Mouse (Mus musculus): Measurements from ENCODE around the gene Hvcn1. TPM values are rescaled to one million over a fixed set of nuclear protein-coding genes. Genes with fewer than 3 reads are reported as not detected.

Gene Hvcn1
- polyA plus RNA-seq, 1 experiment = 174 TPM

DNA sequence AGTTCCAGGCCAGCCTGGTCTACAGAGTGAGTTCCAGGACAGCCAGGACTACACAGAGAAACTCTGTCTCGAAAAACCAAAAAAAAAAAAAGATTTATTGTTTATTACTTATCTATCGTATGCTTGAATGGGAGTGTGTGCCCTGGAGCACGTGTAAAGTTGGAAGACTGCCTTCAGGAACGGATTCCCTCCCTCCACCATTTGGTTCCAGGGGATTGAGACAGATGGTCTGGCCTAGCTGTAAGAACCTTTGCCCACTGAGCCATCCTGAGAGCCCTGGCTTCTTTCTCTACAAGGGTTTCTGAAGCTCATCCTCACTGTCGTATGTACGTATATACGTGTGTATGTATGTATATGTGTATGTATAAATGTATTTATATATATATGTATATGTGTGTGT, 72.3 kb downstream of the Hvcn1 start:
- no peak for TF ChIP-seq POLR2A (IDR thresholded peaks at IDR 0.05; ENCODE audit: low read depth, low read length)
- TF ChIP-seq CTCF (IDR thresholded peaks at IDR 0.05; ENCODE audit: extremely low read depth, insufficient read depth, insufficient read length, insufficient replicate concordance) = no peak
- Histone ChIP-seq H3K36me3 (ENCODE audit: control insufficient read depth, insufficient read depth, low read length) (no peaks in the 10 kb centered on the region), H3K4me3 (ENCODE audit: extremely low read depth, insufficient read depth, insufficient read length) (no peak overlapping the region), H3K27me3 (ENCODE audit: control insufficient read depth, insufficient read depth, low read length) (no peaks in the 10 kb centered on the region), H3K4me1 (ENCODE audit: control insufficient read depth, insufficient read depth, insufficient read length) (peaks cover 18% of the 10 kb centered on the region), H3K27ac (ENCODE audit: insufficient read depth, low read length) (no peak overlapping the region)
- no peak for DNase-seq (ENCODE audit: low read depth in 1 of 2, low spot score in 2 of 2)
- WGBS = 95% methylated on average over 7 of the region's 7 CpGs

GRCm38 (mm10) chr5:122279799-122280421, 73.3 kb downstream of the Hvcn1 start:
- WGBS = 76% methylated on average over 12 of the region's 12 CpGs

DNA sequence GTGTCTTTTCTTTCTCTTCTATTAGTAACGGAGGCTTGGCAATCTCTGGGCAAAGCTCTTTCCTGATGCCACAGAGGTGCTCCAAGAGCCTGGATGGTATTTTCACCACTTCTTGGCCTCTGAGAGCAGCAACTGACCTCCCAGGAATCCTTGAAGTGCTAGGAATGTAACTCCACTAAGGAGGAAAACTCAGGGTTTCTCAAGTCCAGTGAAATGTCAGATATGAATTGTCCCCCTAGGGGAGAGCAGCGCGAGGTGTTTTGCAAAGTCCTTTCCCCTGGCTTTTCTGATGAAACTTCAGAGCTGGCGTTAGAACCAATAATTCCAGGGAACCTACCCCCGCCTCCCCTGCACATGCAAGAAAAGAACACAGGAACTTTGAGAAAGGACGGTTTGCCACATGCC, 73.8 kb downstream of the Hvcn1 start:
- Histone ChIP-seq H3K4me3 (ENCODE audit: extremely low read depth, insufficient read depth, insufficient read length) (no peak overlapping the region), H3K4me1 (ENCODE audit: control insufficient read depth, insufficient read depth, insufficient read length) (peaks cover 8% of the 10 kb centered on the region), H3K27ac (ENCODE audit: insufficient read depth, low read length) (no peak overlapping the region), H3K36me3 (ENCODE audit: control insufficient read depth, insufficient read depth, low read length) (no peaks in the 10 kb centered on the region), H3K27me3 (ENCODE audit: control insufficient read depth, insufficient read depth, low read length) (no peaks in the 10 kb centered on the region)
- TF ChIP-seq CTCF (IDR thresholded peaks at IDR 0.05; ENCODE audit: extremely low read depth, insufficient read depth, insufficient read length, insufficient replicate concordance) = no peak
- TF ChIP-seq POLR2A (IDR thresholded peaks at IDR 0.05; ENCODE audit: low read depth, low read length) = no peak
- DNase-seq (ENCODE audit: low read depth in 1 of 2, low spot score in 2 of 2) = no peak
- 64% methylated on average over 6 of the region's 6 CpGs for WGBS

More at GRCm38 (mm10) chr5:122279799-122280421, 73.3 kb downstream of the Hvcn1 start:
- peaks cover 13% of the 10 kb centered on the region for H3K4me1 ChIP-seq (ENCODE audit: control insufficient read depth, insufficient read depth, insufficient read length)
- no peak for TF ChIP-seq CTCF (IDR thresholded peaks at IDR 0.05; ENCODE audit: extremely low read depth, insufficient read depth, insufficient read length, insufficient replicate concordance)
- TF ChIP-seq POLR2A (IDR thresholded peaks at IDR 0.05; ENCODE audit: low read depth, low read length) = no peak
- DNase-seq (ENCODE audit: low read depth in 1 of 2, low spot score in 2 of 2) = no peak
- no peaks in the 10 kb centered on the region for H3K36me3 ChIP-seq (ENCODE audit: control insufficient read depth, insufficient read depth, low read length)
- H3K27ac ChIP-seq (ENCODE audit: insufficient read depth, low read length) = no peak overlapping the region
- no peaks in the 10 kb centered on the region for H3K27me3 ChIP-seq (ENCODE audit: control insufficient read depth, insufficient read depth, low read length)
- H3K4me3 ChIP-seq (ENCODE audit: extremely low read depth, insufficient read depth, insufficient read length) = no peak overlapping the region

DNA sequence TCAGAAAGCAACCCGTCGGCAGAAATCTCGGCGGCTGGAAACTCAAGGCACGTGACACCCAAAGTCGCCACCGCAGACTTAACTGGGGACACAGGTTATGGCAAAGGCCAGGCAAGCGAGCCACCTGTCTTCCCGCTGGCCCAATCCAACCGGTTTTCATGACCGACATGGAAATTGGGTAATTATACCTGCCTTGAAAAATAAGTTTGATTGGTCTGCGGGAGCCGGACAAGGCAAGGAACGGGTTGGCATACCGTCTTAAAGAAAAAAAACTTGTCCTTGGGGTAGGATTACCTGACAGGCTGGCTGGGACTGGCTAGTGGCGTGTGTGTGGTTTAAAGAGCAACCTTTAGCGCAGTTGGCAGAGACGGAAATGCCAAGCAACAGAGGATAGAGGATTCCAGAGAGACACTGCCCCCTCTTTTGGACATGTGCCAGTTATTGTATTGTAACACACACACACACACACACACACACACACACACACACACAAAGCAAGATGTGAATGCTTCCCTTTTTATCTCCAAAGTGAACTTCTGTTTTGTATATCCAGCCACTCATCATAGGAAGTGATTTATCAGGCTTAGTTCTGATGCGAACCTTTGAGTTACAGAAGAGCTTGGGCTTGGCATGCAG, 74.3 kb downstream of the Hvcn1 start:
- TF ChIP-seq POLR2A (IDR thresholded peaks at IDR 0.05; ENCODE audit: low read depth, low read length) (no peak), CTCF (IDR thresholded peaks at IDR 0.05; ENCODE audit: extremely low read depth, insufficient read depth, insufficient read length, insufficient replicate concordance) (no peak)
- Histone ChIP-seq H3K27ac (ENCODE audit: insufficient read depth, low read length) (no peak overlapping the region), H3K27me3 (ENCODE audit: control insufficient read depth, insufficient read depth, low read length) (no peaks in the 10 kb centered on the region), H3K4me3 (ENCODE audit: extremely low read depth, insufficient read depth, insufficient read length) (no peak overlapping the region), H3K36me3 (ENCODE audit: control insufficient read depth, insufficient read depth, low read length) (no peaks in the 10 kb centered on the region), H3K4me1 (ENCODE audit: control insufficient read depth, insufficient read depth, insufficient read length) (peaks cover 8% of the 10 kb centered on the region)
- DNase-seq (ENCODE audit: low read depth in 1 of 2, low spot score in 2 of 2) = peak in 1 of 2 experiments; percentile 31
- WGBS = 49% methylated on average over 19 of the region's 19 CpGs

- no peaks in the 10 kb centered on the region for H3K36me3 ChIP-seq (ENCODE audit: control insufficient read depth, insufficient read depth, low read length)
- 12% methylated on average over 2 of the region's 2 CpGs for WGBS
- no peak overlapping the region for H3K4me3 ChIP-seq (ENCODE audit: extremely low read depth, insufficient read depth, insufficient read length)
- DNase-seq (ENCODE audit: low read depth in 1 of 2, low spot score in 2 of 2) = no peak
- no peak overlapping the region for H3K27ac ChIP-seq (ENCODE audit: insufficient read depth, low read length)
- peaks cover 20% of the 10 kb centered on the region for H3K4me1 ChIP-seq (ENCODE audit: control insufficient read depth, insufficient read depth, insufficient read length)
- no peak for TF ChIP-seq CTCF (IDR thresholded peaks at IDR 0.05; ENCODE audit: extremely low read depth, insufficient read depth, insufficient read length, insufficient replicate concordance)
- no peak for TF ChIP-seq POLR2A (IDR thresholded peaks at IDR 0.05; ENCODE audit: low read depth, low read length)
- no peaks in the 10 kb centered on the region for H3K27me3 ChIP-seq (ENCODE audit: control insufficient read depth, insufficient read depth, low read length)
Measured at GRCm38 (mm10) chr5:122283828-122284182, 77.2 kb downstream of the Hvcn1 start.

GRCm38 (mm10) chr5:122284183-122285028, 77.8 kb downstream of the Hvcn1 start, which contains the start of gene Pptc7:
Gene Pptc7, plus strand, starts transcription at chr5:122284365.
- TF ChIP-seq POLR2A (IDR thresholded peaks at IDR 0.05; ENCODE audit: low read depth, low read length) = peak; percentile 55
- TF ChIP-seq CTCF (IDR thresholded peaks at IDR 0.05; ENCODE audit: extremely low read depth, insufficient read depth, insufficient read length, insufficient replicate concordance) = no peak
- H3K4me1 ChIP-seq (ENCODE audit: control insufficient read depth, insufficient read depth, insufficient read length) = peaks cover 20% of the 10 kb centered on the region
- H3K27ac ChIP-seq (ENCODE audit: insufficient read depth, low read length) = peak within 1 kb of the TSS; percentile 49
- peak within 1 kb of the TSS; percentile 83 for H3K4me3 ChIP-seq (ENCODE audit: extremely low read depth, insufficient read depth, insufficient read length)
- peak; percentile 85 to 93 for DNase-seq (ENCODE audit: low read depth in 1 of 2, low spot score in 2 of 2)
- under 1% methylated on average over 91 of the region's 114 CpGs for WGBS
- no peaks in the 10 kb centered on the region for H3K27me3 ChIP-seq (ENCODE audit: control insufficient read depth, insufficient read depth, low read length)
- no peaks in the 10 kb centered on the region for H3K36me3 ChIP-seq (ENCODE audit: control insufficient read depth, insufficient read depth, low read length)
